Mouse (Mus musculus) kidney, postnatal 0 days (tissue): Measurements from ENCODE around the gene Spata13. TPM values are rescaled to one million over a fixed set of nuclear protein-coding genes. Genes with fewer than 3 reads are reported as not detected.

ENCODE experiments used
- ATAC-seq: fragments of 200-750 bp; cut with Nextera tagmentation; replicated peaks from 2 replicates; pipeline ENCODE4 v1.8.0; 2017; ENCODE audit warnings: low read depth, moderate number of reproducible peaks, moderate TSS enrichment, moderate library complexity; ENCODE audit not compliant: low FRiP score
- DNase-seq: peaks from one replicate; pipeline ENCODE4 v3.0.0-alpha.2; 2016; ENCODE audit warnings: low spot score
- H3K27ac ChIP-seq: fragments of 300-500 bp; sonication (generic); 2 replicates; pipeline ENCODE4 v1.5.1; 2014; ENCODE audit warnings: mild to moderate bottlenecking
- H3K27me3 ChIP-seq: fragments of 300-500 bp; sonication (generic); 2 replicates; pipeline ENCODE4 v1.6.1; 2014; ENCODE audit warnings: low read length, mixed read lengths; ENCODE audit not compliant: insufficient read depth
- H3K36me3 ChIP-seq: fragments of 300-500 bp; sonication (generic); 2 replicates; pipeline ENCODE4 v1.6.1; 2014; ENCODE audit warnings: low read length, mixed read lengths; ENCODE audit not compliant: insufficient read depth
- H3K4me1 ChIP-seq: fragments of 300-500 bp; sonication (generic); replicated peaks from 2 replicates; pipeline ENCODE4 v1.6.1; 2014; ENCODE audit warnings: antibody characterized with exemption, low read length, mixed read lengths; ENCODE audit not compliant: insufficient read depth
- H3K4me2 ChIP-seq: fragments of 300-500 bp; sonication (generic); 2 replicates; pipeline ENCODE4 v1.6.1; 2014; ENCODE audit warnings: mild to moderate bottlenecking, low read length, moderate library complexity, mixed read lengths
- H3K4me3 ChIP-seq: fragments of 300-500 bp; sonication (generic); replicated peaks from 2 replicates; pipeline ENCODE4 v1.5.1; 2014; ENCODE audit warnings: low read depth, low read length
- H3K9ac ChIP-seq: fragments of 300-500 bp; sonication (generic); 2 replicates; pipeline ENCODE4 v1.6.1; 2014; ENCODE audit warnings: low read depth, low read length
- H3K9me3 ChIP-seq: fragments of 300-500 bp; sonication (generic); replicated peaks from 2 replicates; pipeline ENCODE4 v1.6.1; 2016; ENCODE audit warnings: low read length, inconsistent platforms, mixed read lengths
- CTCF ChIP-seq: IDR thresholded peaks from 2 replicates; pipeline ENCODE4 v1.5.1; 2016; ENCODE audit warnings: antibody characterized with exemption, low read depth, mild to moderate bottlenecking, moderate library complexity
- WGBS: fragments of 180-500 bp; shearing (Covaris S2); extraction: QIAGEN DNeasy Blood & Tissue Kit; methylation state at CpG from one replicate; pipeline ENCODE4 v1.1.7; 2014; 5-methylcytosine and 5-hydroxymethylcytosine counted together
- polyA plus RNA-seq: library from polyadenylated mRNA; unstranded; fragments of >200 nt; fragmentation: Nextera tagmentation; extraction: Ambion mirVana; gene quantifications from 2 replicates; pipeline ENCODE4 v1.2.1, GENCODE M21; 2015

Gene Spata13
- polyA plus RNA-seq, 1 experiment from 2014 or later, result 47.4 TPM

DNA sequence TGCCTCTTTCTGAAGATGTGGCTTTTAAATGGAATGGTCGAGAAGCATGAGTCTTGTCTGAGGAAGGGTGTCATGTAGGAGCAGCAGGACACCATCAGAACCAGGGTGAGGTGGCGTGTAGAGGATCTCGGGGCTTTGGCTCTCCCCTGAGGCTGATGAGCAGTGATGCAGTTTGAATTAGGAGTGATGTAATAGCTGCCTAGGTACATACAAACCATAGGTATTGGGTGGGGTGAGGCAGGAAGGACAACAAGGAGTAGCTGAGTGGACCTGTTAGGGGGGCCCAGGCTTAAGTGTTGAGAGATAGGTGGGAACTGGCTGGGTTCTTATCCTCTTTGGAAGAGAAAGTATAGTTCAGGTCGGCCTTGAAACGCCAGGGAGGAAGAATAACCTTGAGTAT lies 106.7 kb downstream of the Spata13 start:
- H3K4me3 ChIP-seq, result no peak overlapping the region
- no peaks in the 10 kb centered on the region for H3K9me3 ChIP-seq
- H3K4me1 ChIP-seq, result peaks cover 31% of the 10 kb centered on the region
- 74% methylated on average over 5 of the region's 5 CpGs for WGBS
- no peak overlapping the region for H3K4me2 ChIP-seq
- H3K27me3 ChIP-seq, result no peaks in the 10 kb centered on the region
- ATAC-seq (no peak), DNase-seq (no peak)
- peaks cover 7% of the 10 kb centered on the region for H3K36me3 ChIP-seq
- peak overlapping the region; percentile 31; the same call in 1 of the 2 replicates for H3K27ac ChIP-seq
- H3K9ac ChIP-seq, result no peak overlapping the region
- TF ChIP-seq CTCF, result no peak

DNA sequence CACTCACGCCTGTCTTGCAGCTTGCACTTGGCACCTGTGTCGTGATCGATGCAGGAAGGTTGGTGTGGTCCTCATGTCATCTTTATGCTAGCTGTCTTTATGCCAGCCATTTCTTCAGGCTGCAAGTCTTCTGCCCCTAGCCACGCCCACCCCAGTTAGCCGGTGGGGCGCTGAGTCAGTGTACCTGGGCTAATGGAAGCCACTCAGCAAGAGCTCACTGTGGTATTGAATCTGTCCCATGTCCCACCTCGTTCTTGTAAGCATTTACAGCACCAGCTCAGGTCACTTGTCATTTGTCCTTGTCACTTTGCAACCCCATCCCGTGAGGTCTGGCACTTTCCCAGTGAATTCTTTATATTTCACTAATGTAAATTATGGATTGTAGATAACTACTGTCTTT lies 107.2 kb downstream of the Spata13 start:
- no peak for TF ChIP-seq CTCF
- DNase-seq, result no peak
- no peak overlapping the region for H3K4me3 ChIP-seq
- H3K9me3 ChIP-seq, result no peaks in the 10 kb centered on the region
- no peak overlapping the region for H3K4me2 ChIP-seq
- WGBS, result 49% methylated on average over 8 of the region's 8 CpGs
- H3K4me1 ChIP-seq, result peaks cover 29% of the 10 kb centered on the region
- peak overlapping the region; percentile 60; the same call in 1 of the 2 replicates for H3K27ac ChIP-seq
- peaks cover 12% of the 10 kb centered on the region for H3K36me3 ChIP-seq
- ATAC-seq, result no peak
- no peak overlapping the region for H3K9ac ChIP-seq
- no peaks in the 10 kb centered on the region for H3K27me3 ChIP-seq

DNA sequence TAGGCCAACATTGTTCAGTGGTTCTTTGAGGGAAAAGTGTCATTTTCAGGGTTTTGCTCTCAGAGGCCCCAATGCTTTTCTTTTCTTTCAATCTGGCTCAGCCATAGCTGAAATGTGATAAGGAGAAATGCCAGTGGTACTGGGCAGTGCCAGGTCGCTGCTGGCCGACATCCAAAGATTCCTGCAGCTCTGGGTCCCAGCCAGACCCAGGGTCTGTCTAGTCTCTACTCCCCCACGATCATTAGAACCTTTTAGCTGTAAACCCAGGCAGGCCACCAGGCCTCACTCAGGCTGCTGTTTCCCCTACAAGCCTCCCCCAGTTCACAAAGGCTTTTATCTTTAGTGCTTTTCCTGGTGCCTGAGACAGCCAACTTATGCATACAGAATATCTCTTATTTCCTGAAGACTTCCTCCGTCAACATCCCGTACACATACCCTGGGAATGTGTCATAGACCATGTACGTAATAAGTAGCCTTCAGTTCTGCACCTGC lies 107.7 kb downstream of the Spata13 start:
- Histone ChIP-seq H3K27me3 (no peaks in the 10 kb centered on the region), H3K27ac (peak overlapping the region; percentile 60; the same call in 1 of the 2 replicates), H3K4me2 (no peak overlapping the region), H3K36me3 (peaks cover 17% of the 10 kb centered on the region), H3K4me1 (peaks cover 24% of the 10 kb centered on the region), H3K4me3 (no peak overlapping the region), H3K9ac (no peak overlapping the region), H3K9me3 (no peaks in the 10 kb centered on the region)
- 27% methylated on average over 6 of the region's 6 CpGs for WGBS
- ATAC-seq (0 out of 2 replicates have a peak, but pooled peaks have one; percentile 37), DNase-seq (peak; percentile 79)
- TF ChIP-seq CTCF, result no peak

DNA sequence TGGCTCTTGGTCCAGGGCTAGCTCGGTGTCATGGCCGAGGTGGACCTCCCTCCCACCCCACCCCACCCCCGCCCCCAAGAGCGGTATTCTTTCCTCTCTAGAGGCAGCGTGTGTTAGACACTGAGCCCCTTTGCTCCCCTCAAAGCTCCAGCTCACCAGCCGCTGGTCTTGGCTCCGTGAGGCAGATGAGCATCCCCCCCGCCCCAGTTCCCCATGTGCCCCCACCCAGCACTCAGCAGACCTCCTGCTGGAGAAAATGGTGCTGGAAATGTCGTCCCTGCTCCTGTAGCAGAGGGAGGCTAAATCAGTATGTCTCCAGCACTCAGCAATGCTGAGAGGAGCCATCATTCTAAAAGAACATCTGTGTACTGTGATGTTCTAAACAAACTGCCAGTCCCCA lies 109.9 kb downstream of the Spata13 start:
- no peak overlapping the region for H3K27ac ChIP-seq

DNA sequence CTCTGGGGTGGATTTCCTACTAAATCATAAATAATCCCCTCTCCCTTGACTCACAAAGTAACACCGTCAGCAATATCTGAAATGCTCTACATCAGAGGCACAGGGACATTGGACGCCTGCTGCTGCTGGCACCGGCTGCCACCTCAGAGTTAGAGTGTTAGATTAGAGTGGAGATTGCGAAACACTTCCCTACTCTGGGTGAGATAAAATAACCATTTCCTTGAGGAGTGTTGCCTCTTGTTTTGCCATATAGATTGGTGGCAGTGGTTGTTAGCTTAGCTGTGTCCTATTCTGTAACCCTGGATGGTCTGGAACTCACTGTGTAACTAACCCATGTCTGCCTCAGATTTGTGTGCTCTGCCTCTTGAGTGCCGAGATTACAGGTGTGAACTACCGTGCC lies 111.4 kb downstream of the Spata13 start:
- Histone ChIP-seq H3K9me3 (no peaks in the 10 kb centered on the region), H3K9ac (no peak overlapping the region), H3K4me1 (peaks cover 13% of the 10 kb centered on the region), H3K27me3 (no peaks in the 10 kb centered on the region), H3K4me3 (no peak overlapping the region), H3K4me2 (no peak overlapping the region), H3K27ac (no peak overlapping the region), H3K36me3 (peaks cover 40% of the 10 kb centered on the region)
- no peak for DNase-seq
- WGBS, result 65% methylated on average over 6 of the region's 6 CpGs
- no peak for TF ChIP-seq CTCF
- ATAC-seq, result no peak

More for the DNA sequence above, 109.9 kb downstream of the Spata13 start:
- TF ChIP-seq CTCF, result no peak
- DNase-seq, result no peak
- no peak overlapping the region for H3K4me3 ChIP-seq
- ATAC-seq, result no peak
- no peaks in the 10 kb centered on the region for H3K9me3 ChIP-seq
- H3K27me3 ChIP-seq, result no peaks in the 10 kb centered on the region
- WGBS, result 82% methylated on average over 9 of the region's 9 CpGs
- H3K36me3 ChIP-seq, result peaks cover 31% of the 10 kb centered on the region
- no peak overlapping the region for H3K9ac ChIP-seq
- H3K4me2 ChIP-seq, result no peak overlapping the region
- H3K4me1 ChIP-seq, result peaks cover 14% of the 10 kb centered on the region

DNA sequence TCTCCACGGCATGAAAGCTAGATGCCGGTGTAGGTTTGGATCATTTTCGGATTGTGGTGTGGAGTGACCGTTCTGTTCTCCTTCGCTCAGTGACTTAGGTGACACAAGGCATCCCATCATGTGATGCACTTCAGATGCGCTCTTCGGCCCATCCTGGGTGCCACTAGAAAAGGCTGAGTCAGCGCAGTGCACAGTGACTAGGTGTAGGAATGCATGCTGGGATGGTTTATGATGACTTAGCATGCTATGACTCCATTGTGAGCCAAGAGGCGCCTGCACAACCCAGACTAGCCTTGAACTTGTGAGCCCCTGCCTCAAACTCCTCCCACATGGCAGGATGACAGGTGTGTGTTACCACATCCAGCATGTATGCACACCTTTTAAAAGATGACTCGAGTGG lies 112.3 kb downstream of the Spata13 start:
- ATAC-seq (no peak), DNase-seq (no peak)
- H3K27me3 ChIP-seq, result no peaks in the 10 kb centered on the region
- H3K27ac ChIP-seq, result no peak overlapping the region
- H3K36me3 ChIP-seq, result peaks cover 49% of the 10 kb centered on the region
- no peak overlapping the region for H3K4me2 ChIP-seq
- H3K9ac ChIP-seq, result no peak overlapping the region
- TF ChIP-seq CTCF, result no peak
- H3K4me1 ChIP-seq, result peaks cover 8% of the 10 kb centered on the region; the same call in 1 of the 2 replicates
- H3K9me3 ChIP-seq, result no peaks in the 10 kb centered on the region
- WGBS, result 97% methylated on average over 10 of the region's 10 CpGs
- no peak overlapping the region for H3K4me3 ChIP-seq
